Mouse (Mus musculus) embryonic facial prominence, embryonic 10.5 days (tissue): ENCODE data around the gene Nasp. TPM values are rescaled to one million over a fixed set of nuclear protein-coding genes. Genes with fewer than 3 reads are reported as not detected.
"Not testable (repeated sequence)": the region's sequence is repeated elsewhere in the genome, so short reads cannot be mapped to it uniquely, and the experiment has no call there.

ENCODE experiments used
- DNase-seq: peaks from one replicate; pipeline ENCODE4 v3.0.0-alpha.2; 2017; ENCODE audit warnings: low spot score
- H3K27ac ChIP-seq: fragments of 300-500 bp; sonication (generic); replicated peaks from 2 replicates; pipeline ENCODE4 v1.5.1; 2016; ENCODE audit warnings: mild to moderate bottlenecking
- H3K27me3 ChIP-seq: fragments of 300-500 bp; sonication (generic); replicated peaks from 2 replicates; pipeline ENCODE4 v1.6.1; 2016; ENCODE audit warnings: low read depth, mild to moderate bottlenecking; ENCODE audit not compliant: poor library complexity, severe bottlenecking
- H3K36me3 ChIP-seq: fragments of 300-500 bp; sonication (generic); replicated peaks from 2 replicates; pipeline ENCODE4 v1.6.1; 2016; ENCODE audit warnings: mild to moderate bottlenecking, moderate library complexity
- H3K4me1 ChIP-seq: fragments of 300-500 bp; sonication (generic); 2 replicates; pipeline ENCODE4 v1.6.1; 2016
- H3K4me3 ChIP-seq: fragments of 300-500 bp; sonication (generic); 2 replicates; pipeline ENCODE4 v1.5.1; 2016; ENCODE audit warnings: mild to moderate bottlenecking, moderate library complexity
- H3K9me3 ChIP-seq: fragments of 300-500 bp; sonication (generic); 2 replicates; pipeline ENCODE4 v1.6.1; 2016; ENCODE audit warnings: mild to moderate bottlenecking
- WGBS: fragments of 180-500 bp; shearing (Covaris S2); methylation state at CpG from one replicate; pipeline ENCODE4 v1.1.7; 2016; 5-methylcytosine and 5-hydroxymethylcytosine counted together
- polyA plus RNA-seq: library from polyadenylated mRNA; unstranded; fragments of >200 nt; fragmentation: Nextera tagmentation; extraction: Ambion mirVana; gene quantifications from 2 replicates; pipeline ENCODE4 v1.2.1, GENCODE M21; 2016

Gene Nasp
- 333 and 342 TPM in 2 replicates for polyA plus RNA-seq

DNA sequence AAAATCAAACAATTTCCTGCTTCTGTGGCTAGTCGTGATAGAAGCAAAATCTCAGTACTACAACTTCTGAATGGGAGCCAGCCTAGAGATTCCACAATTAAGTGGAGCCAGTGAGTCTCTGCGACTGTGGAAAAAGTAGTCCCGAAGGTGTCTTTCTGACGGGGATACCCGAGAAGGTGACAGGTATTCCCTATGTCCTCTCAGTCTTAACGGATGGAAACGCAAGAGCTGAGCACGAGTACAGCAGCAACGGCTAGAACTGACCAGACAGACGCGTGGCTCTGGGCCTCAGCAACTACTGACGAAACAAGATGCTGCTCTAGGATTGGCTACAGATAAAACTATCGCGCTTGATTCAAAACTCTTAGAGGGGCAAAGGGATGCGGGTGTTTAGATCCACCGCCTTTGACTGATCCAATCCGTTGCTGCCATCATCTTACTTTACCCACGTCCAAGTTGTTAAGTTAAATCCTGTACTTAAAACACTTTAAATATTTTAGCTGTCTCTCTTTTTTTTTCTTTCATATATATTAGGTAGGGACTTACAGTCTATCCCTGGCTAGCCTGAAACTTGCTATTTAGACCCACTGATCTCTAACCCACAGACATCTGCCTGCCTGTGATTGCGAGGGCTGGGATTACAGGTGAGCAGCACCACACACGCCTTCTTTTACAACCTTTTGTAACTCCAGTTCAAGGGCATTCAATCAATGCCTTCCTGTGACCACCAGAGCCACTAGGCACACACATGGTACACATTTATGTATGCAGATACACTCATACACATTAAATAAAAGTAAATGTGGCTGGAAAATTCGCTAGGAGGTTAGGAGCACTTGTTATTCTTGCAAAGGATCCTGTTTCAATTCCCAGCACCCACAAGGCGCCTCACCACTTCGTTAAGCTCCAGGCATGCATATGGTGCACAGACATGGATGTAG is at the start of gene Nasp:
Nasp (minus strand) TSS at position 220 of the 941 bp plus-strand sequence.
- H3K27ac ChIP-seq = peak within 1 kb of the TSS; percentile 99
- H3K4me1 ChIP-seq = peaks cover 16% of the 10 kb centered on the region
- DNase-seq = peak; percentile 86
- H3K9me3 ChIP-seq = no peaks in the 10 kb centered on the region
- WGBS = 8% methylated on average over 23 of the region's 23 CpGs
- peaks cover 40% of the 10 kb centered on the region for H3K36me3 ChIP-seq
- H3K4me3 ChIP-seq = peak within 1 kb of the TSS; percentile 99
- H3K27me3 ChIP-seq = no peaks in the 10 kb centered on the region

DNA sequence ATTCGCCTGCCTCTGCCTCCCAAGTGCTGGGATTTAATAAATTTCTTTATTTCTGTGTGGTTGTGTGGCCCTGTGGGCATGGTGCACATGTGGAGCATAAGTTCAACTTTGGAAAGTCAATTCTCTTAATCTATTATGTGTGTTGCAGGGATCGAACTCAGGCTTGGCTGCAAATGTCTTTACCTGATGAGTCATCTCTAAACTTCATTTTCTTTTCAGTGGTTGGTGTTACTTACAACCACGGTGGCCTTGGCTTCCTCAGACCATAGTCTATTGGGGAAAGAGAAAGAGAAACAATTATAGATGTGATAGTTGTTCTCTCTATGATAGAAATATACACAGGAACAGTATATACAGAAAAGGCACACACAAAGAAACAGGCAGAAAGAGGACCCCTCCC is 48.3 kb upstream of the Nasp start:
- Histone ChIP-seq H3K27me3 (no peaks in the 10 kb centered on the region; the same call in 1 of the 2 replicates), H3K27ac (no peak overlapping the region), H3K36me3 (no peaks in the 10 kb centered on the region), H3K9me3 (no peaks in the 10 kb centered on the region), H3K4me1 (no peaks in the 10 kb centered on the region), H3K4me3 (no peak overlapping the region)
- 85% methylated on average over 3 of the region's 3 CpGs for WGBS
- DNase-seq = no peak

DNA sequence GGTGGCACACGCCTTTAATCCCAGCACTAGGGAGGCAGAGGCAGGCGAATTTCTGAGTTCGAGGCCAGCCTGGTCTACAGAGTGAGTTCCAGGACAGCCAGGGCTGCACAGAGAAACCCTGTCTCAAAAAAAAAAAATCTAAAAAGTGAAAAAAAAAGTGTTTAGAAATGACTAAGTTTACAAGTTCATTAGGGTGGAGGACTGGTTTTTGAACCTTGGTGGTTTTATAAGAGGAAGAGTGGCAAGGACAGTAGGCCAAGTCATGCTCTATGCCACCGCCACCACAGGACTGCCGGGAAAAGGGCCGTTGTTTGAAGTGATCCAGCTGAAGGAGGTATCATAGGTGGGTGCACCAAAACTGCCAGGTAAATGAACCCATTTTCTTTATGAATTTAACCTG is 47.0 kb upstream of the Nasp start:
- not testable (repeated sequence) for H3K27ac ChIP-seq, H3K4me3 ChIP-seq, H3K36me3 ChIP-seq, H3K27me3 ChIP-seq, H3K9me3 ChIP-seq, DNase-seq, H3K4me1 ChIP-seq
- 93% methylated on average over 6 of the region's 6 CpGs for WGBS

DNA sequence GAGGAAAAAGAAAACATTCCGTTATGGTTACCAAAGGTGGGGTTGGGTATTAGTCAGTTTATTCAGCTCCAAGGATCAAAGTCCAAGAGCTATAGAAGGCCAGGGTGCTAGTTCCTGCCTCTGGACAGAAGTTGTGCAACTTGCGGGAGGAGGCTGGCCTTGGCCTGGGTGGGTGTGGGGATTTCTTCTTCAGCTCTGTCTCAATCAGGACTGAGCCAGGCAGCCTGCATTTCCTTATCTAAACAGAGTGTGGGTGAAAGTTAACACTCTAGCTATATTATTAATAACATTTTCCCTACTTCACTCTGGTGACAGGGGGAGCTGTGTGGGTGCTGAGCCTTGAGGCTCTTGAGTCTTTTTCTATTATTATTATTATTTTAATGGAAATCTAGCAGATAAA is 45.0 kb upstream of the Nasp start:
- Histone ChIP-seq H3K9me3 (no peaks in the 10 kb centered on the region), H3K27ac (no peak overlapping the region), H3K36me3 (no peaks in the 10 kb centered on the region), H3K4me3 (no peak overlapping the region), H3K4me1 (no peaks in the 10 kb centered on the region), H3K27me3 (no peaks in the 10 kb centered on the region; the same call in 1 of the 2 replicates)
- WGBS = 81% methylated on average over 2 of the region's 2 CpGs
- no peak for DNase-seq

DNA sequence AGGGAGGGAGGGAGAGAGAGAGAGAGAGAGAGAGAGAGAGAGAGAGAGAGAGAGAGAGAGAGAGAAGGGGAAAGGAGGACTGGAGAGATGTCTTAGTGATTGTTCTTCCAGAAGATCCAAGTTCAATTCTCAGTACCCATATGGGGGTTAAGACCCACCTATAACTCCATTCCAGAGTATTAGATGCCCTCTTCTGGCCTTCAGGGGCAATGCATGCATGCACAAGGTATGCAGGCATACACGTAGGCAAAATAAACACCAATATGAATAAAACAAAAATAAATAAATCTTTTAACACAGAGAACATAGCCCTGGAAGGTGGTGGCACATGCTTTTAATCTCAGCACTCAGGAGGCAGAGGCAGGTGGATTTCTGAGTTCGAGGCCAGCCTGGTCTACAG is 41.5 kb upstream of the Nasp start:
- no peak overlapping the region for H3K27ac ChIP-seq
- no peaks in the 10 kb centered on the region for H3K36me3 ChIP-seq
- H3K4me3 ChIP-seq = no peak overlapping the region
- no peaks in the 10 kb centered on the region for H3K27me3 ChIP-seq
- 53% methylated on average over 2 of the region's 2 CpGs for WGBS
- no peaks in the 10 kb centered on the region for H3K4me1 ChIP-seq
- peak; percentile 12 for DNase-seq
- no peaks in the 10 kb centered on the region for H3K9me3 ChIP-seq

DNA sequence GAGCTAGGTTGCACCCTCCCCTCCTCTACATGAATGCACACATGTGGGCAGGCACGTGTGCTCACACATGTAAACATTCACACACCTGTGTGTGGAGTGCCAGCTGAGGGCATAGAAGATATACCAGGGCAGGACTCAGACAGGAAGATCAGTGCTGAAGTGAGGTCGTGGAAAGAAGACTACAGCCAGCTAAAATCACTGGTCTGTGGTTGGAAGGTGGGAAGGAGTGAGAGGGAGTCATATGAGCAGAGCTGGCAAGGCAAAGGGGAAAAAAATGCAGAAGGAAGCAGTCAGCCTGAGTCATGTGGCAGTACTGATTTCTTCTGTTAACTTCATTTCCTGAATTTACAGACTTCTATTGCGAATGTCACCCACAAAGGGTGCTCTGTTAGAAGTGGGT is 40.4 kb upstream of the Nasp start:
- H3K36me3 ChIP-seq = no peaks in the 10 kb centered on the region
- 74% methylated on average over 3 of the region's 3 CpGs for WGBS
- no peak for DNase-seq

DNA sequence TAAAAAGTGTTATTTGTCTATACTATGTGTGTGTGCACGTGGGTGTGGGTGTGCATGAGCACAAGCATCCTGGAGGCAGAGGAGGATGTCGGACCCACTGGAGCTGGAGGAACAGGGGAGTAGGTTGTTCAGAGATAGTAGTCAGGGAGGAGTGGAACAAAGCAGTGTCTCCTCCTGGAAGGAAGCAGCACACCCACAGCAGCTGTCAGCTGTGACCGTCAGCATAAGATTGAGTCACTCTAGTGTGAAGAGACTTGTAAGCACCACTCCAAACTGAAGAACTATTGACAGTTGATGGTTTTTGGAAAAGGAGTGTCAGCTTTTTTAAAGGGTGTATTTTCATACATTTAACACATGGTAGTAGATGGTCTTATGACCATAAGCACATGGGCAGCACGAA is 38.9 kb upstream of the Nasp start:
- WGBS = 70% methylated on average over 4 of the region's 4 CpGs

More for the DNA sequence above, 40.4 kb upstream of the Nasp start:
- H3K4me3 ChIP-seq = no peak overlapping the region
- H3K27me3 ChIP-seq = no peaks in the 10 kb centered on the region
- no peaks in the 10 kb centered on the region for H3K4me1 ChIP-seq
- no peaks in the 10 kb centered on the region for H3K9me3 ChIP-seq
- H3K27ac ChIP-seq = no peak overlapping the region

DNA sequence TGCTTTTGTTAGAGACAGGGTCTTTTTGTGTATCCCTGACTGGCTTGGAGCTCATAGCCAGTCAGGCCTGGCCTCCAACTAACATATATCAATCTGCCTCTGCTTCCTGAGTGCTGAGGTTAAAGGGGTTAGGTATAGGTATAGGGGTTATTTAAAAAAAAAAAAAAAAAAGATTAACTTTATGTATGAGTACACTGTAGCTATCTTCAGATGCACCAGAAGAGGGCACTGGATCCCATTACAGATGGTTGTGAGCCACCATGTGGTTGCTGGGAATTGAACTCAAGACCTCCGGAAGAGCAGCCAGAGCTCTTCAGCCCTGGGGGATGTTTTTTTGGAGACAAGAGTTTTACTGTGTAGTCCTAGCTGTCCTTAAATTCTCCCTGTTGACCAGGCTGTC is 34.3 kb upstream of the Nasp start:
- no peak for DNase-seq
- no peaks in the 10 kb centered on the region for H3K36me3 ChIP-seq
- no peaks in the 10 kb centered on the region for H3K27me3 ChIP-seq
- no peak overlapping the region for H3K4me3 ChIP-seq
- no peaks in the 10 kb centered on the region for H3K9me3 ChIP-seq
- no peak overlapping the region for H3K27ac ChIP-seq
- no peaks in the 10 kb centered on the region for H3K4me1 ChIP-seq
- 83% methylated on average over 1 of the region's 1 CpGs for WGBS

More for the DNA sequence above, 38.9 kb upstream of the Nasp start:
- no peaks in the 10 kb centered on the region for H3K9me3 ChIP-seq
- no peak overlapping the region for H3K4me3 ChIP-seq
- H3K4me1 ChIP-seq = no peaks in the 10 kb centered on the region
- H3K36me3 ChIP-seq = no peaks in the 10 kb centered on the region
- H3K27me3 ChIP-seq = no peaks in the 10 kb centered on the region
- no peak overlapping the region for H3K27ac ChIP-seq
- no peak for DNase-seq

DNA sequence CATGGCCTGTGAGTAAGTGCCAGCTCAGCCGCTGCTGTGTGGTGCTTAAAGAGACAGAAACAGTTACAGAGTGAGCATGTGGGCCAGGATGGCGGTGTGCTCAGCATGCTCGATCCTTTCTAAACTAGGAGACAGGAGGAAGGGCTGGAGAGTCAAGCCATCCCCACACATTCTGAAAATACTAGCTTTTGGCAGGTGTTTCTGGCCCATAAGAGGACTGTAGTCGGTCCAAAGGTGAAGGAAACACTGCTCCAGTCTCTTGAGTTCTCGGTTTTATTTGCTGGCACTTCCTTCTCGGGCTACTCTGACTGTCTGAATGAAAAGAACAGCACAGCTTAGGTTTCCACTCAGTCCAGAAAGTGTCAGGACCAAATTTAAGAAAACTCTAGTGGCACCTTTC is 33.1 kb upstream of the Nasp start:
- WGBS = 76% methylated on average over 6 of the region's 6 CpGs
- no peaks in the 10 kb centered on the region for H3K27me3 ChIP-seq
- no peak for DNase-seq
- no peaks in the 10 kb centered on the region for H3K36me3 ChIP-seq
- peaks cover 5% of the 10 kb centered on the region for H3K4me1 ChIP-seq
- no peak overlapping the region for H3K4me3 ChIP-seq
- H3K9me3 ChIP-seq = no peaks in the 10 kb centered on the region
- no peak overlapping the region for H3K27ac ChIP-seq

DNA sequence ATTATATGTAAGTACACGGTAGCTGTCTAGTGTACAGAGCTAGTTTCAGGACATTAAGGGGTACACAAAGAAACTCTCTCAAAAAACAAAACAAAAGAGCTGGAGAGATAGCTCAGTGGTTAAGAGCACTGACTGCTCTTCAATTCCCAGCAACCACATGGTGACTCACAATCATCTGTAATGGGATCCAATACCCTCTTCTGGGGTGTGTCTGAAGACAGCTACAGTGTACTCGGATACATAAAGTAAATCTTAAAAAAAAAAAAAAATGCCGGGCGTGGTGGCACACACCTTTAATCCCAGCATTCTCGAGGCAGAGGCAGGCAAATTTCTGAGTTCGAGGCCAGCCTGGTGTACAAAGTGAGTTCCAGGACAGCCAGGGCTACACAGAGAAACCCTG is 32.2 kb upstream of the Nasp start:
- H3K4me1 ChIP-seq, H3K36me3 ChIP-seq, H3K9me3 ChIP-seq, H3K27ac ChIP-seq, H3K27me3 ChIP-seq, DNase-seq, H3K4me3 ChIP-seq: not testable (repeated sequence)
- 90% methylated on average over 6 of the region's 6 CpGs for WGBS

DNA sequence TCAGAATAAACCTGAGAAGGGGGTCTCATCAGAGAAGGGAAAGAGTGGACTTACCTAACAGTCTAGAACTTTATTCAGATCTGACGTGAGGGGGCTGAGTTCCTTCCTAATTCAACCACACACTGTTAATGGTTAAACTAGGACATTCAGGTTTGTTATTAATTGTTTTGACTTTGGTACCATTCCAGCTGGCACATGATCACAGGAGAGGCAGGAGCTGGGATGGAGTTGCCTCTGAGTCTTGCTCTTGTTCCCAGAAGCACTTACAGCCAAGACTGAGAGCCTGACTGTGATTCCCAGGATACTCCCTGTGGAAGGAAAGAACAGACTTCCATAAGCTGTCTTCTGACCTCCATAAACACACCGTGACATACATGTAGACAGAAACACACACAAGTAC is 31.7 kb upstream of the Nasp start:
- H3K36me3 ChIP-seq = no peaks in the 10 kb centered on the region
- H3K4me3 ChIP-seq = no peak overlapping the region
- WGBS = 88% methylated on average over 2 of the region's 2 CpGs
- peaks cover 8% of the 10 kb centered on the region for H3K4me1 ChIP-seq
- H3K27me3 ChIP-seq = no peaks in the 10 kb centered on the region
- H3K9me3 ChIP-seq = no peaks in the 10 kb centered on the region
- no peak overlapping the region for H3K27ac ChIP-seq
- no peak for DNase-seq

DNA sequence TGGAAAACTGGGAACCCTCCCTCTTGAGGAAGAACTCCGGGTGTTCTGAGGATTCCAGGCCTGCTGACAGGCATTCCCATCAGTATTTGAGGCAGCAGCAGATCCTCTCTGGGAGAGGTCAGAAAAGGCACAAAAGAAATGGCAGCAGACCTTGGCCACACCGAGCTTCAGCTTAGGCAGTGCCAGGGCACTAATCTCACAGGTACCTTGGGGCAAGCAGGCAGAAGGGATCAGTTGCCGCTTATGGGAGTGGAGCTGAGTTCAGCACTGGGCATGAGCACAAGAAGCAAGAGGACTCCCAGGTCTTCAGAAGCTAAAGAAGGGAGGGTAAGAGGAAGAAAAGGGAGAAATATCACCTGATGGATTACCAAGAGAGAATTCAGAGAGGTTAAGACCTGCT is 30.2 kb upstream of the Nasp start:
- WGBS = 44% methylated on average over 3 of the region's 3 CpGs
- H3K36me3 ChIP-seq = no peaks in the 10 kb centered on the region

DNA sequence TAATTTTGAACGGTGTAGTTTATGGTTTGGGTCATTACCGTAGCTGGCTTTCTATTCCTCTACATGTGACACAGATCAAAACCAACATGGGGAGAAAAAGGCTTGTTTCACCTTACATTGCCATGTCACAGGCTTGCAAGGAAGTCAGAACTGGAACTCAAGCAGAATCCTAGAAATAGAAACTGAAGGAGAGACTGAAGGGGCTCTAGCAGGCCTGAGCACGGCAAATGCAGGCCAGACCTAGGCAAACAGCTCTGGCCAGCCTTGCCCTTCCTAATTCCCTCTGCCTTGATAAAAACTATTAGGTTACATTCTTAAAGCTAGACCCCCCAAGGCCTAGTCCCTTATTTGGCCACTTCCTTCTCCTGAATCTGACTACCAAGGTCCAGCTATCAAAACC is 27.9 kb upstream of the Nasp start:
- DNase-seq = no peak
- Histone ChIP-seq H3K4me3 (no peak overlapping the region), H3K36me3 (no peaks in the 10 kb centered on the region), H3K27ac (no peak overlapping the region), H3K4me1 (peaks cover 11% of the 10 kb centered on the region), H3K27me3 (no peaks in the 10 kb centered on the region), H3K9me3 (no peaks in the 10 kb centered on the region)
- 61% methylated on average over 3 of the region's 3 CpGs for WGBS

More for the DNA sequence above, 30.2 kb upstream of the Nasp start:
- Histone ChIP-seq H3K9me3 (no peaks in the 10 kb centered on the region), H3K27me3 (no peaks in the 10 kb centered on the region), H3K4me1 (peaks cover 8% of the 10 kb centered on the region), H3K27ac (no peak overlapping the region), H3K4me3 (no peak overlapping the region)
- no peak for DNase-seq
